ENCODE assay signal across 32 mouse cellular contexts in genomic region chr8:95496420-95496819, GRCm38 (mm10). TPM values are rescaled to one million over a fixed set of nuclear protein-coding genes. Genes with fewer than 3 reads are reported as not detected.
A peak's percentile ranks its signal among the peaks of the same experiment; 100 is the strongest.
DNase-seq lines count a peak whose midpoint lies in the region; ATAC-seq and TF ChIP-seq lines count a peak whose summit lies in the region.
"Had no signal": no experiment of that assay in that cellular context is flagged by ENCODE, and none has a peak within 500 bp of the region (broad histone marks: within the 10 kb centered on the region; RNA-seq: fewer than 3 reads in every experiment).

No protein-coding gene starts in this region.

- no peak overlapping the region for H3K4me3 ChIP-seq in lung, embryonic 14.5 days (ENCODE audit: low read depth, low read length)
- H3K4me3 ChIP-seq in lung, adult 2 months (replicated peaks; ENCODE audit: extremely low read depth, low read depth, low read length): no peak overlapping the region
- H3K4me3 ChIP-seq in hindbrain, embryonic 16.5 days (ENCODE audit: low read length): no peak overlapping the region
- H3K4me3 ChIP-seq: embryonic facial prominence, embryonic 10.5 days; embryonic facial prominence, embryonic 13.5 days; erythroblast, embryonic 14.5 days; forebrain, embryonic 12.5 days; forebrain, embryonic 15.5 days; gastrocnemius, adult 2 months; heart, embryonic 12.5 days; heart, embryonic 15.5 days had no signal

- no peak for TF ChIP-seq CTCF in lung, embryonic 14.5 days (IDR thresholded peaks at IDR 0.05; ENCODE audit: low read depth)
- no peak for TF ChIP-seq CTCF in lung, adult 2 months (IDR thresholded peaks at IDR 0.05; ENCODE audit: insufficient read depth, low read length)

- H3K4me1 ChIP-seq in lung, embryonic 14.5 days (ENCODE audit: insufficient read depth): 0 out of 2 replicates have a peak, but pooled peaks cover 2% of the 10 kb centered on the region
- no peaks in the 10 kb centered on the region for H3K4me1 ChIP-seq in lung, adult 2 months (ENCODE audit: control insufficient read depth, insufficient read depth, low read length)
- no peaks in the 10 kb centered on the region for H3K4me1 ChIP-seq in hindbrain, embryonic 16.5 days (ENCODE audit: control insufficient read depth, insufficient read depth, low read depth, low read length)
- H3K4me1 ChIP-seq: embryonic facial prominence, embryonic 10.5 days; embryonic facial prominence, embryonic 13.5 days; forebrain, embryonic 12.5 days; forebrain, embryonic 15.5 days; heart, embryonic 12.5 days; heart, embryonic 15.5 days had no signal

- intact Hi-C loops in heart, postnatal 36 days (cut with DNase I): no loop called here

- no peak overlapping the region for H3K27ac ChIP-seq in lung, embryonic 14.5 days (ENCODE audit: low read depth)
- H3K27ac ChIP-seq in hindbrain, embryonic 16.5 days (ENCODE audit: low read depth, low read length): no peak overlapping the region
- H3K27ac ChIP-seq: embryonic facial prominence, embryonic 10.5 days; embryonic facial prominence, embryonic 13.5 days; forebrain, embryonic 12.5 days; forebrain, embryonic 15.5 days; gastrocnemius, adult 2 months; heart, embryonic 15.5 days; hindbrain, embryonic 14.5 days had no signal

- no peaks in the 10 kb centered on the region for H3K36me3 ChIP-seq in lung, embryonic 14.5 days (ENCODE audit: insufficient read depth)
- no peaks in the 10 kb centered on the region for H3K36me3 ChIP-seq in hindbrain, embryonic 16.5 days (ENCODE audit: control insufficient read depth, insufficient read depth, low read length)
- H3K36me3 ChIP-seq: embryonic facial prominence, embryonic 10.5 days; embryonic facial prominence, embryonic 13.5 days; forebrain, embryonic 12.5 days; forebrain, embryonic 15.5 days; G1E; heart, embryonic 12.5 days; heart, embryonic 15.5 days had no signal

- 17% methylated on average over 3 of the region's 3 CpGs for WGBS in lung, embryonic 14.5 days
- 29% methylated on average over 3 of the region's 3 CpGs for WGBS in lung, adult 2 months
- 43% methylated on average over 3 of the region's 3 CpGs for WGBS in hindbrain, embryonic 16.5 days

- peak; percentile 35 for DNase-seq in heart, adult 11 months
- DNase-seq in heart, postnatal 36 days: no peak
- peak; percentile 43 for DNase-seq in lung, embryonic 14.5 days
- no peak for DNase-seq in lung, postnatal 4 days
- DNase-seq in lung, postnatal 36 days: peak; percentile 9
- no peak for DNase-seq in lung, adult 2 months
- peak; percentile 49 for DNase-seq in R1 (ENCODE audit: low read depth, low spot score)
- DNase-seq: adrenal gland, adult 2 months; adrenal gland, postnatal 14 days; B cell, adult 2 months; cerebellum, adult 11-12 months; cerebellum, adult 8-10 months; cerebellum, postnatal 10 days; cerebellum, postnatal 36 days; embryo, embryonic 11 days; gastrocnemius, adult 2 months; gastrocnemius, postnatal 14 days; heart, adult 18-20 months; heart, postnatal 10 days; heart, postnatal 4 days had no signal

- TF ChIP-seq POLR2A in lung, adult 2 months (IDR thresholded peaks at IDR 0.05; ENCODE audit: borderline replicate concordance, extremely low read depth, low read depth, low read length): no peak

- ATAC-seq in lung, embryonic 14.5 days (ENCODE audit: insufficient read depth): no peak
- no peak for ATAC-seq in hindbrain, embryonic 16.5 days
- ATAC-seq: forebrain, embryonic 15.5 days; Patski had no signal

- no peak overlapping the region for H3K9ac ChIP-seq in lung, embryonic 14.5 days
- no peak overlapping the region for H3K9ac ChIP-seq in hindbrain, embryonic 16.5 days (ENCODE audit: low read depth, low read length)
- H3K9ac ChIP-seq: embryonic facial prominence, embryonic 13.5 days; forebrain, embryonic 12.5 days; forebrain, embryonic 15.5 days; heart, embryonic 12.5 days; heart, embryonic 15.5 days; hindbrain, embryonic 14.5 days had no signal

- no peaks in the 10 kb centered on the region for H3K27me3 ChIP-seq in lung, embryonic 14.5 days (ENCODE audit: insufficient read depth, low read length)
- no peaks in the 10 kb centered on the region for H3K27me3 ChIP-seq in hindbrain, embryonic 16.5 days (replicated peaks; ENCODE audit: control insufficient read depth, insufficient read depth, low read length)
- H3K27me3 ChIP-seq: embryonic facial prominence, embryonic 13.5 days; forebrain, embryonic 12.5 days; forebrain, embryonic 15.5 days; heart, embryonic 12.5 days; heart, embryonic 15.5 days had no signal

- H3K4me2 ChIP-seq in lung, embryonic 14.5 days: no peak overlapping the region
- H3K4me2 ChIP-seq in hindbrain, embryonic 16.5 days (ENCODE audit: low read length): no peak overlapping the region
- H3K4me2 ChIP-seq: embryonic facial prominence, embryonic 13.5 days; forebrain, embryonic 12.5 days; forebrain, embryonic 15.5 days; heart, embryonic 12.5 days; heart, embryonic 15.5 days; hindbrain, embryonic 14.5 days had no signal

- H3K9me3 ChIP-seq in lung, embryonic 14.5 days (ENCODE audit: low read depth, low read length): no peaks in the 10 kb centered on the region
- no peaks in the 10 kb centered on the region for H3K9me3 ChIP-seq in hindbrain, embryonic 16.5 days (ENCODE audit: control insufficient read depth, low read length)
- H3K9me3 ChIP-seq: embryonic facial prominence, embryonic 10.5 days; embryonic facial prominence, embryonic 13.5 days; forebrain, embryonic 12.5 days; forebrain, embryonic 15.5 days; G1E; heart, embryonic 12.5 days; heart, embryonic 15.5 days had no signal

RNA-seq across cellular contexts. Expression of gene Csnk2a2, which starts 6.6 kb away (rescaled TPM):
- total RNA-seq in heart, postnatal 36 days (2021): 10 to 100 TPM; 32.9 to 36.3 TPM
- 18.4 and 22.8 TPM in 2 replicates for polyA plus RNA-seq in lung, embryonic 14.5 days (2014; fragmentation: Nextera tagmentation; extraction: Ambion mirVana)
- polyA plus RNA-seq in lung, adult 2 months (2012; rRNA removed): 13.2 and 21.7 TPM in 2 replicates
- polyA plus RNA-seq in hindbrain, embryonic 16.5 days (2015; fragmentation: Nextera tagmentation; extraction: Ambion mirVana): 6.2 and 7.5 TPM in 2 replicates

RNA-seq across cellular contexts. Expression of gene Ccdc113, which starts 37.5 kb away (rescaled TPM):
- not detected for total RNA-seq in heart, postnatal 36 days (2021)
- 0.24 and 0.53 TPM in 2 replicates for polyA plus RNA-seq in lung, embryonic 14.5 days (2014; fragmentation: Nextera tagmentation; extraction: Ambion mirVana)
- 2.6 and 4.7 TPM in 2 replicates for polyA plus RNA-seq in lung, adult 2 months (2012; rRNA removed)
- polyA plus RNA-seq in hindbrain, embryonic 16.5 days (2015; fragmentation: Nextera tagmentation; extraction: Ambion mirVana): 2.4 and 3.4 TPM in 2 replicates
- total RNA-seq: CH12.LX; G1E; gastrocnemius, adult 2 months; gastrocnemius, postnatal 14 days had no signal
- polyA plus RNA-seq: adrenal gland, adult 2 months; erythroblast, embryonic 14.5 days; G1E had no signal

Comparison
In these comparisons a context has a peak if more than half of its experiments do, and no peak if none do; other contexts are left out.
1. DNase-seq: peak in heart, adult 11 months (single experiment), lung, embryonic 14.5 days (single experiment), lung, postnatal 36 days (single experiment) and R1 (single experiment); none in heart, postnatal 36 days (0 of 2), lung, postnatal 4 days (0 of 2) and lung, adult 2 months (single experiment).